17 mouse cellular contexts compared by ENCODE assay signal in the genomic region with DNA sequence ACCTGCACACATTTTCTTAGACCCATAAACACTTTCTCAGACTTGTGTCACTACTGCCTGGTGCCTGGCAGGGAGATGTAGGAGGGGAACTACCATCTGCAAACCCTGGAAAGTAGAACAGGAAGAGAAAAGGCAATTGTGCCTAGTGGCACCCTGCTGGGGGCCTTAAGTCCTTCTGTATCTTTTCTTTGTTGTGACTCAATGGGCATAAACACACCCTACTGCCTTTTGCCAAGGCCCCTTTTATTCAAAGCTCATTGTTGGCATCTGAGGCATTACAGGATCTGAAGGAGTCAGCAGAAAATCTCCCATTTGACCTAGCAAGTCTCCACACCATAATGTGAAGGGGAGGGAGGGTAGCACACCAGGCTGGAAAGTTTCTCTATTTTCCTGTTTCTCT.
DNase-seq lines count a peak whose midpoint lies in the region; ATAC-seq lines count a peak whose summit lies in the region.
"Had no signal": no experiment of that assay in that cellular context is flagged by ENCODE, and none has a peak within 500 bp of the region (broad histone marks: within the 10 kb centered on the region; RNA-seq: fewer than 3 reads in every experiment).

No protein-coding gene starts in this region.

- ATAC-seq in hindbrain, embryonic 11.5 days (ENCODE audit: low FRiP score), result peak; percentile 74
- ATAC-seq in midbrain, embryonic 13.5 days, result peak; percentile 44; the same call in 1 of the 2 replicates
- no peak for ATAC-seq in erythroid progenitor cell, adult 5-6 weeks (replicated peaks; ENCODE audit: low FRiP score, poor library complexity, severe bottlenecking)
- ATAC-seq: Patski had no signal

- no peak overlapping the region for H3K4me2 ChIP-seq in hindbrain, embryonic 11.5 days (replicated peaks; ENCODE audit: low read depth, low read length)
- no peak overlapping the region for H3K4me2 ChIP-seq in midbrain, embryonic 13.5 days (replicated peaks)
- H3K4me2 ChIP-seq: heart, embryonic 15.5 days had no signal

- no peaks in the 10 kb centered on the region for H3K36me3 ChIP-seq in hindbrain, embryonic 11.5 days (ENCODE audit: control insufficient read depth, insufficient read depth, low read length)
- no peaks in the 10 kb centered on the region for H3K36me3 ChIP-seq in midbrain, embryonic 13.5 days
- H3K36me3 ChIP-seq: heart, embryonic 15.5 days; limb, embryonic 10.5 days had no signal

- H3K9me3 ChIP-seq in hindbrain, embryonic 11.5 days (ENCODE audit: control insufficient read depth, low read length), result no peaks in the 10 kb centered on the region
- H3K9me3 ChIP-seq in midbrain, embryonic 13.5 days, result no peaks in the 10 kb centered on the region
- H3K9me3 ChIP-seq: heart, embryonic 15.5 days; limb, embryonic 10.5 days had no signal

- no peak overlapping the region for H3K27ac ChIP-seq in hindbrain, embryonic 11.5 days (ENCODE audit: low read depth, low read length)
- H3K27ac ChIP-seq in midbrain, embryonic 13.5 days, result no peak overlapping the region
- H3K27ac ChIP-seq: heart, embryonic 15.5 days; kidney, postnatal 0 days; limb, embryonic 10.5 days; liver, embryonic 14.5 days had no signal

- intact Hi-C loops in heart, postnatal 10 days (cut with DNase I), result no loop called here

- no peak overlapping the region for H3K9ac ChIP-seq in hindbrain, embryonic 11.5 days (ENCODE audit: low read depth, low read length)
- no peak overlapping the region for H3K9ac ChIP-seq in midbrain, embryonic 13.5 days (replicated peaks)
- H3K9ac ChIP-seq: heart, embryonic 15.5 days; liver, embryonic 14.5 days had no signal

- H3K4me1 ChIP-seq in hindbrain, embryonic 11.5 days (replicated peaks; ENCODE audit: control insufficient read depth, insufficient read depth, low read length), result no peaks in the 10 kb centered on the region
- peaks cover 11% of the 10 kb centered on the region for H3K4me1 ChIP-seq in midbrain, embryonic 13.5 days (replicated peaks)
- H3K4me1 ChIP-seq: heart, embryonic 15.5 days; limb, embryonic 10.5 days had no signal

- no peaks in the 10 kb centered on the region for H3K27me3 ChIP-seq in hindbrain, embryonic 11.5 days (ENCODE audit: control insufficient read depth, insufficient read depth, low read length)
- no peaks in the 10 kb centered on the region for H3K27me3 ChIP-seq in midbrain, embryonic 13.5 days
- H3K27me3 ChIP-seq: heart, embryonic 15.5 days; Patski had no signal

- DNase-seq in ES-CJ7 (ENCODE audit: low read depth, low spot score), result peak; percentile 85
- DNase-seq in Muller cell, postnatal 12 days (ENCODE audit: inconsistent ontology term), result peak; percentile 78
- DNase-seq in hindbrain, embryonic 11.5 days (ENCODE audit: low spot score), result peak; percentile 20
- DNase-seq in cerebellum, postnatal 10 days, result no peak
- no peak for DNase-seq in heart, postnatal 10 days
- DNase-seq: adrenal gland, postnatal 10 days; lung, postnatal 14 days; right cerebral cortex, postnatal 4 days; thymus, adult 2 months had no signal

- no peak overlapping the region for H3K4me3 ChIP-seq in hindbrain, embryonic 11.5 days (ENCODE audit: low read depth, low read length)
- no peak overlapping the region for H3K4me3 ChIP-seq in midbrain, embryonic 13.5 days (replicated peaks)
- H3K4me3 ChIP-seq: erythroblast, embryonic 14.5 days; heart, embryonic 15.5 days; limb, embryonic 10.5 days had no signal

Comparison
In these comparisons a context has a peak if more than half of its experiments do, and no peak if none do; other contexts are left out.
1. DNase-seq: peak in ES-CJ7 (single experiment), Muller cell, postnatal 12 days (single experiment) and hindbrain, embryonic 11.5 days (single experiment); none in cerebellum, postnatal 10 days (0 of 2) and heart, postnatal 10 days (0 of 2).